Mouse (Mus musculus) heart, adult 11 months (tissue): ENCODE data around the gene Wdr89.

ENCODE experiments used
- DNase-seq: peaks from one replicate; pipeline ENCODE4 v3.0.0; 2022

Gene Wdr89

GRCm38 (mm10) chr12:75668221-75668620, 1.1 kb downstream of the Wdr89 start:
- DNase-seq: no peak

- no peak for DNase-seq
These were observed 2.4 kb downstream of the Wdr89 start for GRCm38 (mm10) chr12:75666939-75667338.

GRCm38 (mm10) chr12:75664516-75664810, 4.9 kb downstream of the Wdr89 start:
- no peak for DNase-seq

GRCm38 (mm10) chr12:75663646-75664515, 5.5 kb downstream of the Wdr89 start:
- DNase-seq: no peak

GRCm38 (mm10) chr12:75662376-75662775, 7.0 kb downstream of the Wdr89 start:
- DNase-seq: no peak

GRCm38 (mm10) chr12:75658403-75658802, 10.9 kb downstream of the Wdr89 start:
- DNase-seq: peak; percentile 84

- peak; percentile 85 for DNase-seq
These were observed 12.8 kb downstream of the Wdr89 start for GRCm38 (mm10) chr12:75656580-75656979.

GRCm38 (mm10) chr12:75654247-75654801, 15.0 kb downstream of the Wdr89 start:
- peak; percentile 88 for DNase-seq

- peak; percentile 63 for DNase-seq
These were observed 19.6 kb downstream of the Wdr89 start for GRCm38 (mm10) chr12:75649706-75650093.

- peak; percentile 25 for DNase-seq
These were observed 20.2 kb downstream of the Wdr89 start for GRCm38 (mm10) chr12:75649058-75649705.

GRCm38 (mm10) chr12:75648281-75648680, 21.1 kb downstream of the Wdr89 start:
- peak; percentile 84 for DNase-seq

- DNase-seq: peak; percentile 24
These were observed 21.7 kb downstream of the Wdr89 start for GRCm38 (mm10) chr12:75647663-75648062.

GRCm38 (mm10) chr12:75645780-75646179, 23.6 kb downstream of the Wdr89 start:
- DNase-seq: peak; percentile 53

GRCm38 (mm10) chr12:75641726-75642125, 27.6 kb downstream of the Wdr89 start:
- peak; percentile 10 for DNase-seq

- DNase-seq: peak; percentile 40
These were observed 31.0 kb downstream of the Wdr89 start for GRCm38 (mm10) chr12:75638345-75638744.

GRCm38 (mm10) chr12:75637103-75637502, 32.2 kb downstream of the Wdr89 start:
- DNase-seq: no peak

GRCm38 (mm10) chr12:75635771-75636430, 33.4 kb downstream of the Wdr89 start:
- peak; percentile 73 for DNase-seq

- DNase-seq: peak; percentile 35
These were observed 39.7 kb downstream of the Wdr89 start for GRCm38 (mm10) chr12:75629618-75630017.

GRCm38 (mm10) chr12:75623292-75623691, 46.0 kb downstream of the Wdr89 start:
- peak; percentile 76 for DNase-seq

- peak; percentile 21 for DNase-seq
These were observed 46.5 kb downstream of the Wdr89 start for GRCm38 (mm10) chr12:75622835-75623234.

- peak; percentile 79 for DNase-seq
These were observed 52.5 kb downstream of the Wdr89 start for GRCm38 (mm10) chr12:75616841-75617240.

- DNase-seq: peak; percentile 91
These were observed 53.1 kb downstream of the Wdr89 start for GRCm38 (mm10) chr12:75616158-75616791.

- peak; percentile 88 for DNase-seq
These were observed 53.8 kb downstream of the Wdr89 start for GRCm38 (mm10) chr12:75615556-75615955.
